Mouse (Mus musculus) olfactory bulb, adult 2 months (tissue): ENCODE measurements around the gene C1ql2. TPM values are rescaled to one million over a fixed set of nuclear protein-coding genes. Genes with fewer than 3 reads are reported as not detected.
A peak's percentile ranks its signal among the peaks of the same experiment; 100 is the strongest.

ENCODE experiments used
- H3K27ac ChIP-seq: fragments of 200-500 bp; 2 replicates; pipeline ENCODE4 v1.5.1; 2012; ENCODE audit warnings: low read depth, low read length; ENCODE audit not compliant: insufficient read depth
- H3K4me1 ChIP-seq: fragments of 200-500 bp; 2 replicates; pipeline ENCODE4 v1.6.1; 2012; ENCODE audit warnings: low read length; ENCODE audit not compliant: control insufficient read depth, insufficient read depth
- H3K4me3 ChIP-seq: fragments of 200-500 bp; 2 replicates; pipeline ENCODE4 v1.5.1; 2012; ENCODE audit warnings: mild to moderate bottlenecking, low read depth, low read length, moderate library complexity; ENCODE audit not compliant: insufficient read depth
- CTCF ChIP-seq: fragments of 200-500 bp; IDR thresholded peaks from 2 replicates; pipeline ENCODE4 v1.5.1; 2012; ENCODE audit warnings: low read depth, mild to moderate bottlenecking, low read length, moderate library complexity; ENCODE audit not compliant: insufficient read depth
- POLR2A ChIP-seq: fragments of 200-500 bp; IDR thresholded peaks from 2 replicates; pipeline ENCODE4 v1.6.1; 2012; ENCODE audit warnings: mild to moderate bottlenecking, low read depth, low read length, moderate library complexity; ENCODE audit not compliant: insufficient read depth
- WGBS: fragments of 180-500 bp; shearing (Covaris S2); methylation state at CpG from one replicate; pipeline ENCODE4 v1.1.7; 2018; 5-methylcytosine and 5-hydroxymethylcytosine counted together
- polyA plus RNA-seq: library from polyadenylated mRNA; stranded (reverse); fragments of >200 nt; gene quantifications from 2 replicates; pipeline ENCODE4 v1.2.4, GENCODE M21; 2012; ENCODE audit warnings: low replicate concordance; ENCODE audit not compliant: missing spikeins, insufficient read depth, insufficient read length

The C1ql2 gene
- polyA plus RNA-seq, 1 experiment: not detected

DNA sequence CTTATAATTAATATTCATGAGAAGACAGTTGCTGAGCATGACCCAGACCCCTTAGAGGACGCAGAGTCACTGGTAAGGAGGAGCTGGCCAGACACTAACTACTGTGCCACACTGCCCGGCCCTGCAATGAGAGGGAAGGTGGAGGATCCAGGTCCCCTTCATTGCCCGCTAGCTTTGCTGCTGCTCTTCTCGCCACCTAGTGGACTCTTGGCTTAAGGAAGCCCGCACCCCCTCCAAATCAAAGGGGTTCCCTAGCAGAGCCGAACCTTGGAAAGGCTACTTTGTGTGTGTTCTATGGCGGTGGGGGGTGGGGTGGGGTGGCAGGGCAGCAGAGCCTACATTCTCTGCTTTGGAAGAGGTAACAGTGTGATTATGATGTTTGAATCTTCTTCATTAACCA, 2.4 kb upstream of the C1ql2 start:
- TF ChIP-seq CTCF: no peak
- no peak for TF ChIP-seq POLR2A
- H3K4me3 ChIP-seq: no peak overlapping the region
- 42% methylated on average over 7 of the region's 7 CpGs for WGBS
- peaks cover 24% of the 10 kb centered on the region for H3K4me1 ChIP-seq
- no peak overlapping the region for H3K27ac ChIP-seq

DNA sequence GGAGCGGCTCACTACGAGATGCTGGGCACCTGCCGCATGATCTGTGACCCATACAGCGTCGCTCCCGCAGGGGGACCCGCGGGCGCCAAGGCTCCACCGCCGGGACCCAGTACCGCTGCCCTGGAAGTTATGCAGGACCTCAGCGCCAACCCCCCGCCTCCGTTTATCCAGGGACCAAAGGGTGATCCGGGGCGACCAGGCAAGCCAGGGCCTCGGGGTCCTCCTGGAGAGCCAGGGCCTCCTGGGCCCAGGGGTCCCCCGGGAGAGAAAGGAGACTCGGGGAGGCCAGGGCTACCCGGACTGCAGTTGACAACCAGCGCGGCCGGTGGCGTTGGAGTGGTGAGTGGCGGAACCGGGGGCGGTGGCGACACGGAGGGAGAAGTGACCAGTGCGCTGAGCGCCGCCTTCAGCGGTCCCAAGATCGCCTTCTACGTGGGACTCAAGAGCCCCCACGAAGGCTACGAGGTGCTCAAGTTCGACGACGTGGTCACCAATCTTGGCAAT, 842 bp downstream of the C1ql2 start:
- Histone ChIP-seq H3K4me1 (peaks cover 24% of the 10 kb centered on the region), H3K27ac (no peak overlapping the region), H3K4me3 (peak overlapping the region; percentile 17; the same call in 1 of the 2 replicates)
- 2% methylated on average over 41 of the region's 41 CpGs for WGBS
- TF ChIP-seq CTCF: no peak
- no peak for TF ChIP-seq POLR2A

DNA sequence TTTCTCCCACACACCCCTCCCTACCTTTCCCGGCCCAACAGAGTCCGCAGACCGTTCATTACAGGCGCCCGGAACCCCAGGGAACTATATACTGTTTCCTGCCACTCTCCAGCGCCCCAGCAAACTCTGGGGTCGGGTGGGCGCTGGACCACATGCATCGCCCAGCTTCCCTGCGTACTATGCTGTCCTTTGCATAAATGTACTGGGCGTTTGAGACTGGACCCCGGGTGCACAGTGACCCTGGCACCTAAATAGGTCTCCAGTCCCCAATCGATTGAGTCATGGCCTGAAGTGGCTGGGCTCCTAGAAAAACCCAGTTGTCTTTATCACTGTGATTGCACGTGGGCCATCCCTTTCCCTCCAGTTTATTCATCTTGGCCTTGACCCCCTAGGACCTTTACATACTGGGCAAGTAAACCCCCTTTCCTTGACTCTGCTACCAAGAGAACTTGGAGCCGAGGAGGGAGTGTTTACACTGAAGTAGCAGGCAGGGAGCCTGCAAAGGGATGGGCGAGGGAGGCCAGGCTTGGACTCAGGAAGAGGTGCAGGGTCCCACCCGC, 1.5 kb downstream of the C1ql2 start:
- no peak overlapping the region for H3K27ac ChIP-seq
- peak overlapping the region; percentile 6; the same call in 1 of the 2 replicates for H3K4me3 ChIP-seq
- TF ChIP-seq POLR2A: no peak
- TF ChIP-seq CTCF: no peak
- H3K4me1 ChIP-seq: peaks cover 24% of the 10 kb centered on the region
- WGBS: 14% methylated on average over 17 of the region's 17 CpGs

DNA sequence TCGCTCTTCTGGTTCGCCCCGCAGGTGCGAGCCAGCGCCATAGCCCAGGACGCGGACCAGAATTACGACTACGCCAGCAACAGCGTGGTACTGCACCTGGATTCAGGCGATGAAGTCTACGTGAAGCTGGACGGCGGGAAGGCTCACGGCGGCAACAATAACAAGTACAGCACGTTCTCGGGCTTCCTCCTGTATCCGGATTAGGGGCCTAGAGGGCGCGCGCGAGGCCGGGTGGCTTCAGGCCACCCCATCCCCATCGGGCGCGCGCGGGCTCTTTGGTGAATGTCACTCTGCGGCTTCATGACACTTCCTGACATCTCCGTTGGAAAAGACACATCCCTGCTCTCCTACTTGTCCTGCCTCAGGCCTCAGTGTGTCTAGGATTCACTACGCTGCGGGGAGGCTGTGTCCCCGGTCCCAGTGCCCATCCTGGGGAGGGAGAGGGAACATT, 2.0 kb downstream of the C1ql2 start:
- H3K4me1 ChIP-seq: peaks cover 24% of the 10 kb centered on the region
- H3K4me3 ChIP-seq: peak overlapping the region; percentile 6; the same call in 1 of the 2 replicates
- WGBS: 3% methylated on average over 34 of the region's 34 CpGs

GRCm38 (mm10) chr1:120345001-120345400, 4.6 kb downstream of the C1ql2 start:
- Histone ChIP-seq H3K4me1 (peaks cover 23% of the 10 kb centered on the region), H3K4me3 (no peak overlapping the region), H3K27ac (no peak overlapping the region)
- no peak for TF ChIP-seq POLR2A
- TF ChIP-seq CTCF: no peak
- 57% methylated on average over 7 of the region's 7 CpGs for WGBS

More for the DNA sequence above, 2.0 kb downstream of the C1ql2 start:
- TF ChIP-seq CTCF: no peak
- no peak for TF ChIP-seq POLR2A
- no peak overlapping the region for H3K27ac ChIP-seq

DNA sequence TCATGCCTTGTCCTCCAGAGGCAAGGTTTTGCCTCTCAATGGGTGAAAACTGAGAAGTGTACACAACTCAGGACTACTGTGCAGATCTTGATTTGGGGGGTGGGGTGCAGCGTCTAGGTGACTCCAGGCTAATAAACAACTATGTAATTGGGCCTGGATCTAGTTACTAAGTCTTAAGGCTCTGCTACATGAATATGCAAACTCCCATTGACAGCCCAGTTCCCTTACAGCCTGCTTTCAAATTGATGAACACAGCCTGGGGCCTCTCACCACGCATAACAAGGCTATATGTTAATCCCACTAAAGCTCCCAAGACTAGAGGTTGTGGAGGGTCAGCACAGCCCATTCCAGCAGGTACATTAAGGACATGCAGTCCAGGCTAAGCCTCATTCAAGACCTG, 14.0 kb downstream of the C1ql2 start:
- Histone ChIP-seq H3K27ac (no peak overlapping the region), H3K4me3 (no peak overlapping the region), H3K4me1 (peaks cover 3% of the 10 kb centered on the region; the same call in 1 of the 2 replicates)
- TF ChIP-seq CTCF (no peak), POLR2A (no peak)
- 31% methylated on average over 2 of the region's 2 CpGs for WGBS

DNA sequence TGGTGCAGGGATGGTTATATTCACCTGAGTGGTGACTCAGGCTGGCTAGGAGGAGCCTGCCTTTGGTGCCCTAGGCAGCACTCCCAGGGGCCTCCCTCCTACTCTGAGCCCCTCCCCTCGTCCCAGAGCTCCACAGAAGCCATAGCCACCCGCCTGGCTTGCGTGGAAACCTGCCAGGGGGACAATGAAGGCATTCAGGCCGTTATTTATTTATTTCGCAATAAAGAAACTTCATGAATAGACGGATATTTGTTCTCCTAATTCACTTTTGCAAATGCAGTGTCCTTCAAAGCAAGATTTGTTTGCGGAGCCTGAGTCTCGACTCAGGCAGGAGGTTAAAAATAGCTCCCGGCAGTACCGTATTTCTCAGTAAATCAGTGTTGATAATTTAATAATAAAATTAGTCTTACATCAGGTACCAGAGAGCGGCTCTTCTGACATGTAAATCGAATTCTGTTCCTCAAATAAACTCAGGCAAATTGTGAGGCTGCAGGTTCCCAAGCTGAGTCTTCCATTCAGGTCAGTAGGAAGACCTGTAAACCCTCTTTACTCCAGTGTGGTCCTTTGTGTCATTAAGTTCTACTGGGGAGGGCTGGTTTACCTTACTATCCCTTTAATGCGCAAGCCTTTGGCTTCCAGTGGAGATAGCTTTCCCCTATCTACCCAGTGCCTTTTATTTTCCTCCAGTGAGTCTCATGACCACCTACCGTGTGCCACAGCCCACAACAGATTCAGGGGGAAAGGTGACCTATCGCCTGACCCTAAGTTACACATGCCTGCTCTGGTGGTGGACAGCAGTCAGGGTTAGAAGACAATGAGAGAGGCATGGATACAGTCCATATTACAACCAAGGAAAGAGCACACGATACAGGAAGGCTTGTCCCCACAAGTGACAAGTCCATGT, 17.2 kb downstream of the C1ql2 start:
- Histone ChIP-seq H3K4me1 (peaks cover 3% of the 10 kb centered on the region; the same call in 1 of the 2 replicates), H3K4me3 (no peak overlapping the region), H3K27ac (no peak overlapping the region)
- WGBS: 17% methylated on average over 16 of the region's 16 CpGs
- TF ChIP-seq POLR2A (no peak), CTCF (no peak)

DNA sequence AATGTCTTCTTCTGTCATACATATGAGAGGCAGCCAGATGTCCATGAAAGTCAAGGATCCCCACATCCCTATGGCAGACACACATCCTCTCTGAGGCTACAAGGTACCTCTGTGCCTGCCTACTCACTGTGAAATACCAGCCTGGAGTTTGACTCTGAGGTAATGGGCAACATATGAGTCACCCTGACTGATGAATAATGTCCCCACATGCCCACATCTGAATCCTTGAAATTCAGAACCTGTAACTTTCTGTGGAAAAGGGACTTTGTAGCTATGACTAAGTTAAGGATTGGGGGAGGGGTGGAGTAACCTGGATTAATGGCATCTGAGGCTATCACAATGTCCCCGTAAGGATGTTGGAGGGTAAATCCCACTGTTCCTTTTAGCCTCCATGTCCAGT, 23.3 kb downstream of the C1ql2 start:
- 89% methylated on average over 1 of the region's 1 CpGs for WGBS
- no peak overlapping the region for H3K27ac ChIP-seq
- no peaks in the 10 kb centered on the region for H3K4me1 ChIP-seq
- H3K4me3 ChIP-seq: no peak overlapping the region
- no peak for TF ChIP-seq POLR2A

DNA sequence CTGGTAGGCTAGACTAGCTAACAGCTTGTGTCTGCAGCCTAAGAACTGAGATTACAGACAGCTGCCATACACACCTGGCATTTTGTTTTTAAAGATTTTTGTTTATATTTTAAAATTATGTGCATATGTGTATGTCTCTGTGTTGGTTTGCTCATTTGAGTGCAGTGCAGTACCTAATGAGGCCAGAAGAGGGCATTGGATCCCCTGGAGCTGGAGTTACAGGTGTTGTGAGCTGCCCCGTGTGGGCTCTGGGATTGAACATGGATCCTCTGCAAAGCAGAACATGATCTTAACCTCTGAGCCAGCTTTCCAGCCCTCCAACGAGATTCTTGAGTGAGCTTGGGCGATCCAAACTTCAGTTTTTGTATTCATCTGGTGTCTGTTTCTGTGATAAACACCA, 27.8 kb downstream of the C1ql2 start:
- WGBS: 78% methylated on average over 3 of the region's 3 CpGs
- TF ChIP-seq POLR2A: no peak
- no peak for TF ChIP-seq CTCF
- Histone ChIP-seq H3K4me1 (no peaks in the 10 kb centered on the region), H3K4me3 (no peak overlapping the region), H3K27ac (no peak overlapping the region)
